Mouse (Mus musculus) activated CD4-positive, CD25-positive, alpha-beta regulatory T cell, adult 4 months (primary cell): ENCODE results near the gene Rps18. TPM values are rescaled to one million over a fixed set of nuclear protein-coding genes. Genes with fewer than 3 reads are reported as not detected.
A peak's percentile ranks its signal among the peaks of the same experiment; 100 is the strongest.
"Not testable (repeated sequence)": the region's sequence is repeated elsewhere in the genome, so short reads cannot be mapped to it uniquely, and the experiment has no call there.

Source experiments
- ATAC-seq: one replicate; pipeline ENCODE4 v1.8.0; 2017
- polyA plus RNA-seq, 2 experiments: library from polyadenylated mRNA; unstranded; fragments of 100-300 nt; shearing (Covaris generic); gene quantifications; one replicate each; pipeline ENCODE4 v1.2.1; 2017

The Rps18 gene
- polyA plus RNA-seq, 2 experiments from 2014 or later: 6,680 to 7,218 TPM

DNA sequence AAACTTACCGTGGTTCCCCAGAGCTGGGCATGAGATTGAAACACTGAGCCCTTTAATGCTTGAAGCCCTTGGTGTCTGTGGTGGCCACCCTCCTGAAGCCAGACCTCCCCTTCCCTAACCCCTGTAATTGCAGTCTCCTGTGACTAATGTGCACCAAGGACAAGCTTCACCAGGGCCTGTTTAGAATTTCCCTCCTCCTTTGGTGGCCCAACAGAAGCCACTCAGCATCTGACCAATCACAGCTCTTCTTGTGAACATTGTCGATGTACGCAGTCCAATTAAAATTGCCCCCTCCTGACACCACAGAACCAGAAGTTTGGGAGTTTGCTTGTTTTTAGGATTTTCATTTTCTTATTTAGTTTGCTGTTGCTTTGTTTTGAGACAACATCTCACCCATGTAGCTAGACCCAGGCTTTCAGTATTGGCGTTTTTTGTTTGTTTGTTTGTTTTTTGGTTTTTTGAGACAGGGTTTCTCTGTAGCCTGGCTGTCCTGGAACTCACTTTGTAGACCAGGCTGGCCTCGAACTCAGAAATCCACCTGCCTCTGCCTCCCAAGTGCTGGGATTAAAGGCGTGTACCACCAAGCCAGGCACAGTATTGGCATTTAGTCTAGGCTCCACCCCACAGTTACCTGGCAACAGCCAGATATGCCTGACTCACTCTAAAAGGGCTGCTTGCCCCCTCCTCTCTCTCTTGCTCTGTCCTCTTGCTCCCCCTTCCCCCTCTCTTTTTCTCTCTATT lies 51.7 kb downstream of the Rps18 start:
- ATAC-seq: not testable (repeated sequence)

DNA sequence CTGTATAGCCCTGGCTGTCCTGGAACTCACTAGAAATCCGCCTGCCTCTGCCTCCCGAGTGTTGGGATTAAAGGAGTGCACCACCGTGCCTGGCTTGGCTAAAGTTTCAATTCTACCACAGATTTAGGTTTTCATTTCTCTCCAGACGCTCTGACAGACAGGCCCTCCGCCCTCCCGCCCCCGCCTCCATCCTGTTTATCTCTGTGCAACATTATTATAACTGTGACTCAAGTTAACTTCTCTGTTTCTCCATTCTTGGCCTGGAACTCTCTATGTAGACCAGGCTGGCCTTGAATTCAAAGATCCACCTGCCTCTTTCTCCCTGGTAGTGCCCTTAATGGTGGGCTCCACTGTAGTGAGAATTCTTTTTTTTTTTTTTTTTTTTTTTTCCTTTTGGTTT lies 53.3 kb downstream of the Rps18 start:
- peak; percentile 43 for ATAC-seq

DNA sequence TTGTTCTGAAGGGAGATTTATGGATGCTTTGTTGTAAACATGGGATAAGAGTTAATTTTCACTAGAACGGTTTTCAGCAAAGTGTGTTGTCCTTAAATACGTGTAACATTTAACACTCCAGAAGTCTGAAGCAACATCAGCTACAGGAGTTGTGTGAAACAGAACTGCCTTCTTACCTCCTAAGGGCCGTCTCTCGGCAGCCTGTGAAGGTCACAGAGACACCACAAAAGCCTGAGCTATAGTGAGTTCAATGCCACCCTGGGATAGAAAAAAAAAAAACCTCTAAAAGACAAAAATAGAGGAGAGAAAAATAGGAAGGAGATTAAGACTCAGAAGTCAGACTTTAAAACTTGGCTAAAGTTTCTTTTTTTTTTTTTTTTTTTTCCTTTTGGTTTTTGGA lies 53.7 kb downstream of the Rps18 start:
- no peak for ATAC-seq

Other genes starting within 250 kb of the Rps18 start
- 10 to 100 TPM; 27.2 to 33.5 TPM for gene March2, start 237.3 kb downstream of the Rps18 start, polyA plus RNA-seq
- 100 to 1,000 TPM; 227 to 308 TPM for gene Rab11b, start 195.5 kb downstream of the Rps18 start, polyA plus RNA-seq
- 1 to 10 TPM; 3.7 to 4.8 TPM for gene Angptl4, start 174.2 kb downstream of the Rps18 start, polyA plus RNA-seq
- gene Kank3, start 145.5 kb downstream of the Rps18 start, polyA plus RNA-seq: 1 to 10 TPM; 1.9 to 3.3 TPM
- 1,000 to 10,000 TPM; 1,524 to 2,342 TPM for gene Rps28, start 131.4 kb downstream of the Rps18 start, polyA plus RNA-seq
- 100 to 1,000 TPM; 389 to 432 TPM for gene Ndufa7, start 131.4 kb downstream of the Rps18 start, polyA plus RNA-seq
- gene Cd320, start 112.9 kb downstream of the Rps18 start, polyA plus RNA-seq: 10 to 100 TPM; 11.4 to 15.9 TPM
- not detected for gene Gm7029, start 82.2 kb downstream of the Rps18 start, polyA plus RNA-seq
- 1 to 10 TPM; 1.5 to 2.5 TPM for gene Kifc1, start 65.3 kb downstream of the Rps18 start, polyA plus RNA-seq
- gene Platr17, start 50.9 kb downstream of the Rps18 start, polyA plus RNA-seq: 10 to 100 TPM in 1 of 2 experiments, 1 to 10 TPM in 1; 6.5 to 15.4 TPM
- gene Daxx, start 46.6 kb downstream of the Rps18 start, polyA plus RNA-seq: 100 to 1,000 TPM in 1 of 2 experiments, 10 to 100 TPM in 1; 97.4 to 149 TPM
- 100 to 1,000 TPM; 299 to 436 TPM for gene Tapbp, start 40.1 kb downstream of the Rps18 start, polyA plus RNA-seq
- 1 to 10 TPM; 4.1 to 4.7 TPM for gene Zbtb22, start 40.1 kb downstream of the Rps18 start, polyA plus RNA-seq
- 10 to 100 TPM; 26.5 to 34.3 TPM for gene Rgl2, start 26.5 kb downstream of the Rps18 start, polyA plus RNA-seq
- gene Pfdn6, start 15.7 kb downstream of the Rps18 start, polyA plus RNA-seq: 100 to 1,000 TPM; 113 to 146 TPM
- 10 to 100 TPM; 11.8 to 16.6 TPM for gene Wdr46, start 15.3 kb downstream of the Rps18 start, polyA plus RNA-seq
- gene B3galt4, start 4.5 kb downstream of the Rps18 start, polyA plus RNA-seq: 10 to 100 TPM; 18.7 to 19.0 TPM
- 10 to 100 TPM; 25.1 to 28.2 TPM for gene Vps52, start 189 bp downstream of the Rps18 start, polyA plus RNA-seq
- gene H2-K1, start 44.3 kb upstream of the Rps18 start, polyA plus RNA-seq: 1,000 to 10,000 TPM; 4,668 to 6,585 TPM
- 1 to 10 TPM; 2.2 to 3.4 TPM for gene Ring1, start 68.7 kb upstream of the Rps18 start, polyA plus RNA-seq
- 10 to 100 TPM; 29.3 to 35.2 TPM for gene H2-Ke6, start 72.1 kb upstream of the Rps18 start, polyA plus RNA-seq
- 10 to 100 TPM; 34.6 to 49.4 TPM for gene Slc39a7, start 75.7 kb upstream of the Rps18 start, polyA plus RNA-seq
- 1 to 10 TPM; 7.2 to 9.0 TPM for gene Rxrb, start 75.8 kb upstream of the Rps18 start, polyA plus RNA-seq
- under 1 TPM; 0.07 to 0.20 TPM for gene Col11a2, start 83.4 kb upstream of the Rps18 start, polyA plus RNA-seq
- gene H2-Oa, start 136.3 kb upstream of the Rps18 start, polyA plus RNA-seq: 10 to 100 TPM; 42.9 to 45.4 TPM
- 100 to 1,000 TPM; 152 to 211 TPM for gene H2-DMa, start 163.5 kb upstream of the Rps18 start, polyA plus RNA-seq
- gene Brd2, start 166.6 kb upstream of the Rps18 start, polyA plus RNA-seq: 100 to 1,000 TPM in 1 of 2 experiments, 10 to 100 TPM in 1; 99.8 to 116 TPM
- gene H2-DMb2, start 187.3 kb upstream of the Rps18 start, polyA plus RNA-seq: 10 to 100 TPM in 1 of 2 experiments, 1 to 10 TPM in 1; 4.8 to 19.7 TPM
- 1 to 10 TPM; 1.9 to 3.7 TPM for gene H2-DMb1, start 197.1 kb upstream of the Rps18 start, polyA plus RNA-seq
- 100 to 1,000 TPM; 134 to 207 TPM for gene Tap1, start 231.6 kb upstream of the Rps18 start, polyA plus RNA-seq
- gene Psmb9, start 231.8 kb upstream of the Rps18 start, polyA plus RNA-seq: 100 to 1,000 TPM; 320 to 348 TPM
- gene Psmb8, start 241.7 kb upstream of the Rps18 start, polyA plus RNA-seq: 1,000 to 10,000 TPM in 1 of 2 experiments, 100 to 1,000 TPM in 1; 892 to 1,228 TPM
- gene Tap2, start 247.5 kb upstream of the Rps18 start, polyA plus RNA-seq: 100 to 1,000 TPM in 1 of 2 experiments, 10 to 100 TPM in 1; 68.0 to 148 TPM